Mouse (Mus musculus): Measurements from ENCODE around the gene Lin7c.

Lin7c gene

DNA sequence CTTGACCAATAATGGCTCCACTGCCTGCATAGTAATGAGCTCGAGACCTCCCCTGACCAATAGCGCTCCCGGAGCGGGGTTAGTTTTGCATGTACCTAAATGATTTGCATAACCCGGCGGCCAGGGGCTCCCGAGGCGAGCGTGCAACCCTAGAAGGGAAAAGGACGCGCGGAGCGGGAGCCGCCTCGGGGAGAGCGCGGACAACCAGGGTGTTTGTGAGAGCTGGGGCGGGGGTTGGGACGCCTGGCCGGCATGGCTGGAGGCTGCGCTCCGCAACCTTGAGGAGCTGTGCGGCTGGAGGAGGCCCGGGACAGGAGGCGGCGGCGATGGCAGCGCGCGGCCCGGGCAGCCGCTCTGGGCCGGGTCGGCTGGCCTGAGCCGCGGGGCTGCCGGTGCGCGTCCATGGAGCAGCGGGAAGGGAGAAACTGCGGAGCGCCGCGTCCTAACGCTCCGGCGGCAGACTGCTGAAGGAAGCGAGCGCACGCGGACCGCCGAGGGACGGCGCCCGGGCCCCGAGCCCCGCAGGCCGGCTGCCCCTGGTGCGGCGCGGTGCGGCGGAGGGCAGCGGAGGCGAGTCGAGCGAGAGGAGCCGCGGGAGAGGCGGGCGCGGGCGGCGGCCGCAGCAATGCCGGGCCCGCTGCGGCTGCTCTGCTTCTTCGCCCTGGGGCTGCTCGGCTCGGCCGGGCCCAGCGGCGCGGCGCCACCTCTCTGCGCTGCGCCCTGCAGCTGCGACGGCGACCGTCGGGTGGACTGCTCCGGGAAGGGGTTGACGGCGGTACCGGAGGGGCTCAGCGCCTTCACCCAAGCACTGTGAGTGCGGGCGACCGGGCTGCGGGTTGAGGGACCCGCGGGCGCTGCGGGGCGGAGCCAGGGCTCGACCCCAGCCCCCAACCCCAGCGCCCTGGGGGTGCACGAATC is 27.1 kb downstream of the Lin7c start, which contains the start of gene Lgr4:
Lgr4 (plus strand) TSS at position 152 of the 918 bp plus-strand sequence.
- no peak for DNase-seq (ENCODE audit: low read depth)

DNA sequence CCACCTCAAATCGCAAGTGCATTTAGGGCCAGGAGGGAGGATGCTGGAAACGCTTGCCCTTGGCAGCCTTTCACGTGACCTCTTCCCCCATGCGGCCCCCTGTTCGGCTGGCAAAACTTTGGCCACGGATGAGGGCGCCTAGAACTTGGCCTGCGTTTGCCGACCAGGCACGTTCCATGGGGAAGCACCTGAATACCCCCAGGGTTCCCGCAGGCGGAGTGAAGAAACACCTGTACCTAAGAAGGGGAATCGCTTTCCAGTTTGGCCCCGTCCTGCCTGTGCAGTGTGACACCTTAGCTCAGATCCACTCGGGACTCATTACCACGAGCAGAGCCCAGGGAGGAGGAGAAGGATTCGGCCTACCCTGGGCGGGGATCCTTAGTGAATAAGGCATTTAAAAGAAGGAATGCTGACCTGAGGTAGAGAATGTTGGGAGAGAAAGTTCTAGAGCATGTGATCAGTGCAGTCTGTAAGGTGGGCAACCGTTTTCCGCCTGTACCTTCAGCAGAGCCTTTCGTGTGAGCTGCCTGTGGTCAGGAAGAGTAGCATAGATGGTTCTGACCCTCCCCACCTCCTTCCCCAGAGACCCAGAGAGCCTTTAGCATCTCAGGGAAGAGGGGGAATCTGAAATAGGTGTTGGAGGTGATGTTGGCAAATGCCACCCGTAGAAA is 28.1 kb downstream of the Lin7c start:
- DNase-seq (ENCODE audit: low read depth), result no peak

DNA sequence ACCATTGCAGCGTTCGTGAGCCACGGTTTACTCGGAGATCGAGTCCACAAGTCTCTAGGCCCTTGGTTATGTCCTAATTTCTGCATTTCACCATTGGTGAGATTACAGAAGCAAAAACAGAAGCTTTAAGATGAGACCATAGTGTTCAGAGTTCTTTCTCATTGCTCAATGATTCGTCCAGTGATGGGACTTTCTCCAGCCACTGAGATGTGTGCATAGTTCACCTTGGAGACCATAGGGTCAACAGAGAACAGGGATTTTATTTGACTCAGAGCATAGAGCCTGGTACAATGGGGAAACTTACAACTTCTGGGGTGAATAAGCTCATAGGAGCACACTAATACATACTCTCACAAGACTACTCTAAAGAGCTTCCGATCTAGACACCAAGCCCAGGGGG is 29.8 kb downstream of the Lin7c start:
- DNase-seq (ENCODE audit: low read depth), result no peak

DNA sequence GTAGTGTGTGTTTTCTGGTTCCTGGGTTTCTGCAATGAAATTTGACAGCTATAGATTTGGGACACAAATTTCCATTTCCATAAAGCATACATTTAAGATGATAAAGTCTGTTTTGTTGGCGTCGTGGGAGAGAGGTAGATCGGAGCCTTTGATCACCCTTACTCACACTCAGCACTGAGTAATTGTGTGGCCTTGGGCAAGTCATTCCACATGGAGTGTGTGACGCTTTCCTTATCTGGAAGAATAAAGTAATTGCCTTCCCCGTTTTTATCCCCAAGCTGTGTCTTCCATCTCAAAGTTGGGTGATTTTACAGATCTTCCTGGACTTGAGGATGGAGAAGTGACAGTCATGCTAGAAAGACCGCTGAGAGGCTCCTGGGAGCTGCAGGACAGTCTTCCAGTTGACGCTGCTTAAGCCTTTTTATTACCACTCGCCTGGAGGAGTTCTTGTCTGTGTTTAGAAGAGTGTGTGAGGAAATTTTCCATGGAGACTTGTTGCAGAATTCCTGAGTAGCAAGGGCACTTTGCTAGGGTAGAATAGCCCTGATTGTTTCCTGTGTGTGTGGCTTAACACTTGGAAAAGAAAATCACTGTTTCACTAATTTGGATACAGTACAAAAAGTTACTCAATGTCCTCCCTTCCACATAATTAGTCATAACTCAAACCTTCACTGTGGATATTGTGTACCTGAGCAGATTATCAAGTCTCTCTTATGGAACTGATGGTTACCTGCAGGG is 30.8 kb downstream of the Lin7c start:
- no peak for DNase-seq (ENCODE audit: low read depth)

DNA sequence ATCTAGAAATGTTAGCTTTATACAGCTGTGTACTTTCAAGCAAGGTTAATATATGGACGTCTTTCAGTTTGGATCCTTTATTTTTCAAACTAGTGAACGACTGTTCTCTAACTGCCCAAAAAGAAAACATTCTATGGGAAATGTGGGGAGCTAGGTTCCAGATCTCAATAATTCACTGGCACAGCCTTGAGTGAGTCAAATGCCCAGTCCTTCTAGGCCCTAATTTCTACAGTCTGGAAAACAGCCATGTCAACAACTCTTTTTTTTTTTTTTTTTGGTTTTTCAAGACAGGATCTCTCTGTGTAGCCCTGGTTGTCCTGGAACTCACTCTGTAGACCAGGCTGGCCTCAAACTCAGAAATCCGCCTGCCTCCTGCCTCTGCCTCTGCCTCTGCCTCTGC is 31.7 kb downstream of the Lin7c start:
- no peak for DNase-seq (ENCODE audit: low read depth)

DNA sequence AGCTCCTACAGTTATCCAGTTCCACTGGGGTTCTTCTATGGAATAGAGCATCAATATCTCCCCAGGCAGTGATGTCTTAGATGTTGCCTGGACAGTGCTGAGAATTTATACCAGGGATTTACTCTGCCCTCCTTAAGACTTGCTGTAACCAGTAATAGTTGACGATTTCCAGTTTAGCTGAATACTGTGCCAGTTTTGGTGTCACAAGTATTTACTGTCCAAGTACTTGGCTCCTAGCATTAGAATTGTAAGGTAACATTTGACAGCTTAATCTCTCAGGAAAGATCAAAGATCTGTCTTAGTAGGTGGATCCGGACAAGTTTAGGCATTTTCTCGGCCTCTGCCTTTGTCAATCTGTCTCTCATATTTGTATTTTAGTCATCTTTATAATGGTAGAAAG is 32.4 kb downstream of the Lin7c start:
- no peak for DNase-seq (ENCODE audit: low read depth)

DNA sequence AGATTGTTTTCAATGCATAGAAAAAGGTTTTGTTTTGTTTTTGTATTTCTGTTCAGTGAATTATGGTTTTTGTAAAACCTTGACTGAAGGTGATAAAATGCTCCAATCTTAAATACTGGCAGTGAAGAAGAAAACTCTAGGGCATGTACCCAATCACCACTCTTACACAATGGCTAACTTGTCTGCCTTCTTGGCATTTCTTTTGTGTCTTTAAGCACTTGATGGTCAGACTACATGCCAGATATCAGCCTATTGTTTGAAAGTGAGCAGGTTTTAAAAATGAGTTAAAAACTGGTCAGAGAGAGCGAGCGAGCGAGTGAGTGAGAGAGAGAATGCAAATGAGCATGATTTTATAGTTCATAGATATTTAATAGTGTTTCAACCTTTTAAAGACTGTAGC is 33.3 kb downstream of the Lin7c start:
- DNase-seq (ENCODE audit: low read depth), result no peak

DNA sequence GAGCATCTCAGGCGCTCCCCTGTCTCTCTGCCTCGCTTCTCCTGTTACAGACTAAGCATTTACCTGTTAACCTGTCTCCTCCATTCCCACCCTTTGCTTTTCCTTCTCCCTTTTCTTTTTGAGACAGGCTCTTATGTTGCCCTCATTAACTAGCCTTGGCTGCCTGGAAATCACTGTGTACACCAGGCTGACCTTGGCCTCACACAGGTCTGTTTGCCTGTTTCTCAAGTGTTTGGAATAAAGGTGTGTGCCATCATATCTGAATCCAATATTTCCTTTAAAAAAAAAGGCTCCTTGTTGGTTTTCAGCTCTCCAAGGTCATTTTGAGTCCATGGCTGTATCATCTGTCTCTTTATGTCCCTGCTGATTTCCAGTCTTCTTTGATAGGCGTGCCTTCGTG is 36.3 kb downstream of the Lin7c start:
- DNase-seq (ENCODE audit: low read depth), result no peak

DNA sequence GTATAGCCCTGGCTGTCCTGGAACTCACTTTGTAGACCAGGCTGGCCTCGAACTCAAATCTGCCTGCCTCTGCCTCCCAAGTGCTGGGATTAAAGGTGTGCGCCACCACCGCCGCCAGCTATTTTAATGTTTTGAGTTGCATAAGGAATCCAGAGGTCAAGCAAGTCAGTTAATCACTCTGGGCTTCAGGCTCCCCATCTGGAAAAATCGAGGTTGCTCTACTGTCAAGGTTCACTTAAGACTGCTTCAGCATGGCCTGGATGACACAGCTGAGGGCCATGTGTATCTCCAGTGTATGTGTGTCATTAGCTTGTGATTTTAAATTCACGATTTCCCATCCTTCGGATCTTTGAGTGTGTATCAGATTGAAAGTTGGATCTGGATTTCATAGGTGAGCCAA is 36.8 kb downstream of the Lin7c start:
- no peak for DNase-seq (ENCODE audit: low read depth)

DNA sequence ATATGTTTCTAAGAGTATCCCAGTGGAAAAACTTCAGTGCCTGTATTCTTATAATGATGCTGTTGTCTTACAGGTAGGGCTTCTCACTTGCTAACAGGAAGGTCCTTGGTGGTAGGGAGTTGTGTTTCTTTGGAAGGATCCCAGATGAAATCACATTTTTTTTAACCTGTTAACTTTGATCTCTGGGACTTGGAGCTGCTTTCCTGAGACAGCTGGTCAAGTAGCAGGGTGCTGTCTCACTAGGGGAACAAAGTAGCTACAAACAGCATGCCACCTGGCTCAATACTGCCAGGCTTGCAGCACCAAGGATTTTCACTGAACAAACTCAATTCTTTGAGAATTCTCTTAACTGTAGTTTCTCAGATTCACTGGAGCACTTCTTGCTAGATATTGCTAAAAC is 37.2 kb downstream of the Lin7c start:
- no peak for DNase-seq (ENCODE audit: low read depth)

DNA sequence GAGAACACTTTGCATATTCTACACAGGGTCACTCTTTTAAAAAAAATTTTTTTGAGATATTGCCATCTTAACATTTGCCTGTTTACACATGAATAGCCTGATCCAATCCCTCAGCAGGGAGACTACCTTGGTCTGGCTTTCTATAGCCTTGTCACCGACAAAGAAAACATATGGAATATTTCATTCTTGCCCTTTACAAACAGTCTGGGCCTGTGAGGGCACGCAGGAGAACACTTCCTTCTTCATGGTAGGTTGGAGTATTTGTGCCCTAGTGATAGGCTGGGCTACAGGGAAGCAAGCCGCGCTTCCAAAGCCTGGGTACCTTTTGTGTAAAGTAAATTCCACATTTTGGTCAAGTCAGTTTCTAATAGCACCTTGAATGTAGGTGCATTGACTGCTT is 38.1 kb downstream of the Lin7c start:
- DNase-seq (ENCODE audit: low read depth), result no peak

DNA sequence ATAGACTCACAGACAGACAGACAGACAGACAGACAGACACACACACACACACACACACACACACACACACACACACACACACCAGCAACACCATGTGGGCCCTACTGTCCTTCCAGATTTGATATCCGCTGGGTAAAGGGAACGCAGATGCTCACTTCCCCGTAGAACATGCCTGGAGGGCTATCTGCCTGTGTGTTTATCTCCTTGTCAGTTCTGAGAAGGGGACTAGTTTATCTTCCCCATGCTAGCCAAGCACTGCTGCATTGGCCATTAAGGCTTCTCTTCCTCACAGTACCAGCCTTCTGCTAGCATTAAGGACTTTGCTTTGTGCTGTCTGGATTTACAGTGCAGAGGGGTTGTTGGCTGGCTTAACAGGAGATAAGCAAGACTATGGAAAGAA is 38.6 kb downstream of the Lin7c start:
- DNase-seq (ENCODE audit: low read depth), result no peak

DNA sequence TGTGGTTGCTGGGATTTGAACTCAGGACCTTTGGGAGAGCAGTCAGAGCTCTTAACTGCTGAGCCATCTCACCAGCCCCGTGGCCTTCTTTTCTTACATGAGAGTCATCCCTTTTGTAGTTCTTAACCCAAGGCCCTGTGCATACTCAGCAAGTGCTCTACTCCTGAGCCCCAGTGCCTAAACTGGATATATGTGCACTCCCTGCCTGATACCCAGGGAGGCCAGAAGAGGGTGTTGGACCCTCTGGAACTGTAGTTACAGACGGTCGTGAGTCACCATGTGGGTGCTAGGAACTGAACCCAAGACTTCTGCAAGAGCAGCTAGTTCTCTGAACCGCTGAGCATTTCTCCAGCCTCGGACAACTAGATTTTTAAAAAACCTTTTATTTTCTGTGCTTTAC is 39.7 kb downstream of the Lin7c start:
- DNase-seq (ENCODE audit: low read depth), result no peak

DNA sequence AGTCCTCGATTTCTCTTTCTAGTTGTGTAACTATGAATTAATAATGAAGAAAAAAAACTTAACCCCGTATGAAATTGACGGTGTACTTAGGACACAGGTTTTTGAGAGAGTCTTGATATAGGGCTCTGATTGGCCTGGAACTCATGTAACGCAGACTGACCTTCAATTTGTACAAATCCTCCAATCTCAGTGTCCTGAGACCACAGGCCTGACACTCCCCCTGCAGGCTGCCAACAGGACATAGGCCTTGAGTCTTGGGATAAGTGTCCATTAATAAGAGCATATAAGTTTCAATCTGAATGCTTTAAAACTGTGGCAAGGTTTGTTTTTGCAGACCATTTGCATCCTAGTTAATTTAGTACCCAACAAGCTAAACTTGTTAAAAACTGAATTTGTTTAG is 40.1 kb downstream of the Lin7c start:
- no peak for DNase-seq (ENCODE audit: low read depth)

DNA sequence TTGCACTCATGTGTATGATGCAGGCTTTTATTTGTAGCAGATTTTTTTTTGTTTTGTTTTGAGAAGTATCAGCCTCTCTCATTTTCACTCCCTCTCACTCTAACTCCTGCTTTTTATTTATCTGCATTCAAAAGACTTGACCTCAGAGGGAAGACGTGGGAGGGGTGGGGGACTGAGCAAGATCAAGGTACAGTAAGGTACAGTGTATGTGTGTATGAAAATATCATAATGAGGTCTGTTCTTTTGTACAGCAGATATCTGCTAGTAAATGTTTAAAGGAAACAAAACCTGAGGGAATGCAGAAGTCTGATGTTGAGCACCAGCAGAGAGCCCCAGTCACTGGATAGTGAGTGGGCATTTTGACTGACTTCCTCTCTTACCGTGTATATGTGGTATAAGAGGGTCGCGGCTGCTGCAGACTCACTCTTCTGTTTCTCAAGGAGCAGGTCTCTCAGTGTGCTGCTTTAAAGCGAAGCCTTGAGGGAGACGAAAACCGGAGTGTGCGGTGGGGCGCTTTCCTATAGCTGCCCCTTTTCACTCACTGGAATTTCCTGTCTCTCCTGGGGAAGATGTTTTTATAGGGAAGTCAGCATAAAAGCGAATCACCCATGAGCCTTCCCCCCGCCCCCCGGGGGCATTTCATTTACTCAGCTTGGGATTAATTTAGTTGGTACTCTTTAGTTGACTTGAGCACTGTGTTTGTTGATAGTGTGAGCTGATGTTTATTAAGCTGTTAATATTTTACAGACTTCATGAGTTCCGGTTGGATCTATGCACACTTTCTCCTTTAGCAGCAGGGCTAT is 41.5 kb downstream of the Lin7c start:
- no peak for DNase-seq (ENCODE audit: low read depth)

DNA sequence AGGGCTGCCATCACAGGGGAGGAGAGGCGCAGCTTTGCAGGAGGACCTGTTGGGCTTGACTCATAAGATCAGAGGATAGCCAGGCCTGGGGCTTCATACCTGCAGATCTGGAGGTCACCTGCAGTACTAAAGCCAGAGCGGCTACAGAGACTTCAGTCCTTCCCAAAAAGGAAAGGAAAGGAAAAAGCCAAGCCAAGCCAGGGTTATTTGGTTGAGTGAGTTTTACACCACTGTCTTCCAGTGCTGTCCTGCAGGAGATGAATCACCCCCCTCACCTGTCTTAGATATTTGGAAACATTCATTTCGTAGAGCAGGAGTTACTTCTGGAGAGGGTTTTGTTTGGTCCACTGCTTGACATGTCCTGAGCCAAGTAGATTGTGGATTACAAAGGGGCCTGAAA is 42.5 kb downstream of the Lin7c start:
- no peak for DNase-seq (ENCODE audit: low read depth)

DNA sequence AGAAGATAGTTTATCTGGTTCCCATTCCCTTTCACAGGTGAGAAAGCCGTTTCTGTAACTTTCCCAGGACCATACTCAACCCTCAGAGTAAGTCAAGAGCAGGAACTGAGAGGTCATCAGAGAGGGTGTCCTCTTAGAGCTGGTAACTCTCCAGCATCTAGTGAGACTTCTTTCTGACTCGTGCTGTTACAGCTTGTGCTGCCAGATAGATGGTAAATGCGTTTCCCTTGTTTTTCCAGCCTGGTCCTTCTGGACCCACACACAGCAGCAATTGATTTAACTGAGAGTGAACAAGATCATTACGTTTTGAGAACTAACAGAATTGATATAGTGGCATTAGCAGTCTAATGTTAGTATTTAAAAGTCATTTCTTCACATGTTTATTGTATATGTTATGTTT is 43.4 kb downstream of the Lin7c start:
- no peak for DNase-seq (ENCODE audit: low read depth)

DNA sequence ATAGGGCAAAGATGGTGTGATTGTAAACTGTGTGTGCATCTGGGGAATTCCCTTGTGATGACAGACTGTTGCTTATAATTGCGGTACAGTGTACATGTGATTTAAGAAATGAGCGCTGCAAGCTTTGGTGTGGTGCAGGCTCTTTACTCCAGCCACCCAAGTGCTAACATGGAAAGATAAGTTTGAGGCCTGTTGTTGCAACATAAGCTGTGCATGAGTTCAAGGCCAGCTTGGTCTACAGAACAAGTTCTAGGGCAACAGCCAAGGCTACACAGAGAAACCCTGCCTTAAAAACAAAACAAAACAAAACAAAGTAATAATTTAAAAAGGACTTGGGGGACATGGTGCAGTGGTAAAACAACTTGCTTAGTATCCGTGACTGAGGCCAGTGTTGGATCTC is 44.5 kb downstream of the Lin7c start:
- no peak for DNase-seq (ENCODE audit: low read depth)

DNA sequence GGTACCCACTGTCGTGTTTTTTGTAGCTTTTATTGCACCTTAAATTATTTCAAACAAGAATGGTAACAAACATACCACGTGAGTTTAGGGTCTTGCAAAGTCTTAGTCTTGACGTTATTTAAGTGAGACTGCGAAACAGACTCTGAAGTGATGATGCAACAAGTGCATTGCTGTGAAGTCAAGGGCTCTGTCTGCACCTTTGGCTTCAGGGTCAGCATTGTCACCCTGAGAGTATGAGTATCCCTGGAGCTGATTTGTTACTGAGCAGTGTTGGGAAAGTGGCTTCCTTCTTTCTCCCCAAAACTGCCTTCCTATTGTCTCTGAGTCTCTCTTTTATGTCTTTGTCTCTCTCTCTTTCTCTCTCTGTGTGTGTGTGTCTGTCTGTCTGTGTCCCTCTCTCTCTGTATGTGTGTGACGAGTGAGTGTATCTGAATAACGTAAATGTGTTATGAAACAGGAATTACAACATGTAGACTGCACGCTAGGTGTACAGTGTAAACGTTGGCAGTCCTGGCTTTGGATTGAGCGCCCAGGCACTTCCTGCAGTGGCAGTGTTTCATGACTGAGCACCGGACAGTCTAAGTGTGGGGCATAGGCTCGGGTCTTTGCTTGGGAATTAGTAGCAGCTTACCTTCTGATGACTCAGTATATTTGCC is 45.2 kb downstream of the Lin7c start:
- DNase-seq (ENCODE audit: low read depth), result no peak

DNA sequence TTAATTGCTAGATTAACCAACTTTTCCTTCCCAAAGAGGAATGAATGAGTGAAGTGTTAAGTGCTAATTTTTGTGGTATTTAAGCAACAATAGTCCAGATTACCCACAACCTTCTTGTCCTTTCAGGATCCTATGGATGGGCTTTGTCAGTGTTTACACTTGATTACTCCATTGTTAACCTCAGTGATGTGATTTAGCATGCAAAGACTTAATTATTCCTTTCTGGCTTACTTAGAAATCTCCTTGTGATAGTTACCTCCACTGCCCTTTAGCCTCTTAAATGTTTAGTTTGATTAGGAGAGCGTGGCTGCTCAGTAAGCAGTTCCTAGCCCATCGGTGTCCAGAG is 45.7 kb downstream of the Lin7c start:
- DNase-seq (ENCODE audit: low read depth), result no peak

DNA sequence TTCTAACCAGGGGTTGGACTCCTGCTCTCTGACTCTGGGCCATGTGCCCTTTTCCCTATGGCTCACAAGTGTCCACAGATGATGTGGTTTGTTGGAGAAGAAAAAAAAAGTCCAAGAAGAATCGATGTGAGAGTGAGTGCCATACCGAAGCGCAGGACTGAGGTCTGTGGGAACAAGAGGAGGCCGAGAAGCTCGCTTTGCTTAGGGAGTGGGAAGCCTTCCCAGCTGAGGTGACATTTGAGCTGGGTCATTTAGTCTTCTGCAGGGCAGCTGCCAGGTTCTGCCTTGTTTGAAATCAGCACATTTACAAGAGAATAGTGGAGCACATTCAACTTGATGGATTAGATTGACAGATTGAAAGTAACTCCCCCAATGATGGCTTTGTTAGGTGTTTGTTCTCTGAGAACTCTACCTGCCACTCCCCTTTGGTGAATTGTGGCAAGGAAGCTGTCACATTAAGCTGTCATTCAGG is 51.4 kb downstream of the Lin7c start:
- DNase-seq (ENCODE audit: low read depth), result no peak

Data from 416B (cell line).